Mouse (Mus musculus): ENCODE measurements around the gene Ppl. TPM values are rescaled to one million over a fixed set of nuclear protein-coding genes. Genes with fewer than 3 reads are reported as not detected.

Gene Ppl
- total RNA-seq, 2 experiments from 2014 or later: 2.5 to 3.7 TPM

- Histone ChIP-seq H3K4me3 (peak overlapping the region; percentile 96), H3K27ac (peak overlapping the region; percentile 99)
- intact Hi-C loops (cut with DNase I): no loop called here
- DNase-seq: peak; percentile 87
- no peak for TF ChIP-seq CTCF (IDR thresholded peaks at IDR 0.05)
These were observed 81.7 kb downstream of the Ppl start for GRCm38 (mm10) chr16:5050251-5051110.

- intact Hi-C loops (cut with DNase I): no loop called here
- DNase-seq: peak; percentile 100
- Histone ChIP-seq H3K27ac (peak within 1 kb of the TSS; percentile 99), H3K4me3 (peak within 1 kb of the TSS; percentile 96)
- TF ChIP-seq CTCF (IDR thresholded peaks at IDR 0.05): no peak
These were observed 82.4 kb downstream of the Ppl start, which contains the start of the genes Glyr1 and Ubn1 for GRCm38 (mm10) chr16:5049774-5050234. Gene Glyr1 (minus strand): TSS chr16:5049863. Gene Ubn1 (plus strand): TSS chr16:5050057.

GRCm38 (mm10) chr16:5049182-5049773 is 82.9 kb downstream of the Ppl start:
- no peak for DNase-seq
- TF ChIP-seq CTCF (IDR thresholded peaks at IDR 0.05): no peak
- intact Hi-C loops (cut with DNase I): no loop called here

GRCm38 (mm10) chr16:5045322-5045721 is 86.9 kb downstream of the Ppl start:
- H3K27ac ChIP-seq: no peak overlapping the region
- intact Hi-C loops (cut with DNase I): no loop called here
- no peak overlapping the region for H3K4me3 ChIP-seq
- no peak for TF ChIP-seq CTCF (IDR thresholded peaks at IDR 0.05)
- no peak for DNase-seq

More at GRCm38 (mm10) chr16:5049182-5049773, 82.9 kb downstream of the Ppl start:
- Histone ChIP-seq H3K4me3 (peak overlapping the region; percentile 96), H3K27ac (peak overlapping the region; percentile 99)

GRCm38 (mm10) chr16:5036649-5037234 is 95.5 kb downstream of the Ppl start:
- TF ChIP-seq CTCF (IDR thresholded peaks at IDR 0.05): no peak
- Histone ChIP-seq H3K27ac (no peak overlapping the region), H3K4me3 (no peak overlapping the region)
- intact Hi-C loops (cut with DNase I): no loop called here
- DNase-seq: no peak

Other genes with a start within 250 kb of the Ppl start
- gene Mgrn1, start 246.2 kb downstream of the Ppl start, total RNA-seq (2021): 10 to 100 TPM; 53.5 to 66.1 TPM
- 10 to 100 TPM; 10.5 to 13.7 TPM for gene Nudt16l1, start 193.7 kb downstream of the Ppl start, total RNA-seq (2021)
- 10 to 100 TPM; 12.8 to 16.7 TPM for gene Anks3, start 168.2 kb downstream of the Ppl start, total RNA-seq (2021)
- gene Sept12, start 134.6 kb downstream of the Ppl start, total RNA-seq (2021): not detected
- not detected for gene Smim22, start 125.1 kb downstream of the Ppl start, total RNA-seq (2021)
- 1 to 10 TPM; 5.2 to 7.4 TPM for gene Rogdi, start 118.9 kb downstream of the Ppl start, total RNA-seq (2021)
- 10 to 100 TPM; 33.1 to 33.7 TPM for gene Glyr1, start 82.6 kb downstream of the Ppl start, total RNA-seq (2021)
- gene Ubn1, start 82.4 kb downstream of the Ppl start, total RNA-seq (2021): 10 to 100 TPM; 24.7 to 25.4 TPM
- 10 to 100 TPM in 1 of 2 experiments, 1 to 10 TPM in 1; 7.6 to 16.1 TPM for gene Sec14l5, start 14.7 kb upstream of the Ppl start, total RNA-seq (2021)
- 1 to 10 TPM; 5.6 to 6.7 TPM for gene Nagpa, start 71.6 kb upstream of the Ppl start, total RNA-seq (2021)
- 1 to 10 TPM; 3.2 to 3.6 TPM for gene AU021092, start 89.9 kb upstream of the Ppl start, total RNA-seq (2021)
- gene Alg1, start 101.2 kb upstream of the Ppl start, total RNA-seq (2021): 10 to 100 TPM; 10.0 to 10.4 TPM
- gene Eef2kmt, start 123.6 kb upstream of the Ppl start, total RNA-seq (2021): 1 to 10 TPM; 6.8 to 8.1 TPM